Mouse (Mus musculus) CD4-positive, CD25-positive, alpha-beta regulatory T cell, adult 4 months (primary cell): Measurements from ENCODE around the gene Fmo4. TPM values are rescaled to one million over a fixed set of nuclear protein-coding genes. Genes with fewer than 3 reads are reported as not detected.

ENCODE experiments used
- ATAC-seq: one replicate; pipeline ENCODE4 v1.8.0; 2017
- polyA plus RNA-seq, 2 experiments: library from polyadenylated mRNA; unstranded; fragments of 100-300 nt; shearing (Covaris generic); gene quantifications; one replicate each; pipeline ENCODE4 v1.2.1; 2017

The Fmo4 gene
- polyA plus RNA-seq: not detected

DNA sequence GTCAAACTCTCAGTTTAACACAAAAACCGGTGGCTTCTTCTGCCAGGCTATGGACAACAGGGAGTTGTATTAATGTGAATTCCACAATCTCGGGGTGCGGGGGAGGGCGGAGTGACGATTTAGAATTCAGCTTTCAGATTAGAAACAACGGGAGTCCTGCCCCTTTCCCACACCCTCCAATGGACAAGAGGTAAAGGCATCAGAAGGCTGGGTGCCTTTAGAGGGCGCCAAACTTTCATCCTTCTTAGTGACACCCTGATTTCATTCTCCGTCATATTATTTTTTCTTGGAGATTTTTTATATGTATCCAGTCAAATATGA is at the start of gene Fmo4:
Gene Fmo4 (minus strand): TSS at position 137 of the 321 bp plus-strand sequence.
- ATAC-seq: no peak

DNA sequence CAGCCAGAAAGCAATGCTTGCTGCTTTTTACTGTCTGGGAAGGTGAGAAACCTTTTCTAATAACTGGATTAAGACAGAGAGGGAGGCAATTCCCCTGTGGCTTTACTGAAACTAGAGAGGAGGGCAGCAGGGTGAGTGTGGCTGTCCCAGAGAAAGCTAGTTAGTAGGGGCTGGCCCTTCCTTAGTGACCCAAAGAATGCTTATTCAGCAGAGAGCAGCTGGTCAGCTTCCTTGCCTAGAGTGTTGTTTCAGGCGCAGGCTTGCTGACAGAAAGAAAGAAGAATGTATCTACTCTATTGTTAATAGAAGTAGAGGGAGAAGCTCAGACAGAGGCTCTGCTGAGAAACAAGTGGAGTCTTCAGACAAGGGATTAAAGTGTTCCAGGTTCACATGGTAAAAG is 48.6 kb upstream of the Fmo4 start:
- no peak for ATAC-seq

DNA sequence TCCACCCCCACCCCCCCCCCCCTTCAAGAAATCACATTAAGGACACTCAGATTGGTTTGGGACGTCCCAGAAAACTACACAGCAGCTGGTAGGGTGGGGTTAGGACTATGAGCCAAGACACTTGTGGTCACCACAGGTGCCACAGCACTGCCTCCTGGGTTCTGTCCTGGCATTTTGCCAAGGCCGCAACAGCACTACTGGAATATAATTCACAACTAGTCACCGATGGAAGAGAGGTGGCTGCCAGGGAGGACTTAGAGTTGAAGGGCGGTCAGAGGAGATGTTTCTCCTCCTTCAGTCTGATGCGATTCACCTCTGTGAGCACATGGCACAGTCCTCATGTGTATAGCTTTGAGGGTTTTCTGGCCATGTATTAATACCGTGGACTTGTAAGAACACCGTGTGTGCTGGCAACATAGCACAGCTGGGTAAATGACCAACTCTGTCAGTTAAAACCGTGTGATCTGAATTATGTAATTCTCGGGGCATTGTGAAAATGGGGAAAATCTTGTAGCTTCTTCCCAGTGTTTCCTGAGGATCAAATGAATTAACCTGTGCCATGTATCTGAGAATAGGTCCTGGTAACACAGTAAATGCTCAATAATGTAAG is 46.3 kb upstream of the Fmo4 start:
- no peak for ATAC-seq

DNA sequence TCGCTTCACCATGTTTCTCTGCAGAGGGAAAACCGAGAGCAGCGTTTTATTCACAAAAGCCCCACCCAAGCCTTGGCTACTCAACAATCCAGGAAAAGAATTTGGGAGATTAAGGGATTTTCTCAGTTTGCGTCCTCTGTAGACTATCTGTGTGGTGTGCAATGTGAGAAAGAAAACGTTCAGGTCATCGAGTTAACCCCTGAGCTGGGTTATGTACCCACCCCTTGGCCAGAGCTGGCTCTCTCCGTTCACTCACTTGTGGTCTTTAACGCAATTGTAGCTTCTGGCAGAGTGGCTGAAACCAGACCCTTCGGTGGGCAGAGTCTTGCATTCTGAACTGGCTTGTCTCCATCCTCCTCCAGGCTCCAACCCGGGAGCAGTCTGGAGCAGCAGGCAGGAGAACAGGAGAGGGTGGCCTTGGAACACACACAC is 45.8 kb upstream of the Fmo4 start:
- no peak for ATAC-seq

DNA sequence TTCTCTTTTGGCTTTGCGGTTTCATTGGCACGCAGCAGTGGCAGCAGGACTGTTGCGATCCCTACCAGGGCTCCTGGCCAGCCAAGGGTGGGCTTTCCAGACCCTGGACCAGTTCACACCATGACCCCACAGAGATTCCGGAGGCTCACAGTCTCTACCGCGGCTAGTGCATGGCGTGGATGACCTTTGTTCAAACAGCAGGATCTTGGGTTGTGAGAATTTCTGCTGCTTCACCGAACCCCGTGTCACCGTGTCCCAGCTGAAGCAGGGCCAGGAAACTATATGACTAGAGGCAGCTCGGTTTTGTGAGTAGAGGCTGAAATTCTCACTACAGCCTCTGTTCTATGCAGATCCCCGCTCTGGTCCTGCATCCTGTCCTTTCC is 45.0 kb upstream of the Fmo4 start:
- no peak for ATAC-seq

DNA sequence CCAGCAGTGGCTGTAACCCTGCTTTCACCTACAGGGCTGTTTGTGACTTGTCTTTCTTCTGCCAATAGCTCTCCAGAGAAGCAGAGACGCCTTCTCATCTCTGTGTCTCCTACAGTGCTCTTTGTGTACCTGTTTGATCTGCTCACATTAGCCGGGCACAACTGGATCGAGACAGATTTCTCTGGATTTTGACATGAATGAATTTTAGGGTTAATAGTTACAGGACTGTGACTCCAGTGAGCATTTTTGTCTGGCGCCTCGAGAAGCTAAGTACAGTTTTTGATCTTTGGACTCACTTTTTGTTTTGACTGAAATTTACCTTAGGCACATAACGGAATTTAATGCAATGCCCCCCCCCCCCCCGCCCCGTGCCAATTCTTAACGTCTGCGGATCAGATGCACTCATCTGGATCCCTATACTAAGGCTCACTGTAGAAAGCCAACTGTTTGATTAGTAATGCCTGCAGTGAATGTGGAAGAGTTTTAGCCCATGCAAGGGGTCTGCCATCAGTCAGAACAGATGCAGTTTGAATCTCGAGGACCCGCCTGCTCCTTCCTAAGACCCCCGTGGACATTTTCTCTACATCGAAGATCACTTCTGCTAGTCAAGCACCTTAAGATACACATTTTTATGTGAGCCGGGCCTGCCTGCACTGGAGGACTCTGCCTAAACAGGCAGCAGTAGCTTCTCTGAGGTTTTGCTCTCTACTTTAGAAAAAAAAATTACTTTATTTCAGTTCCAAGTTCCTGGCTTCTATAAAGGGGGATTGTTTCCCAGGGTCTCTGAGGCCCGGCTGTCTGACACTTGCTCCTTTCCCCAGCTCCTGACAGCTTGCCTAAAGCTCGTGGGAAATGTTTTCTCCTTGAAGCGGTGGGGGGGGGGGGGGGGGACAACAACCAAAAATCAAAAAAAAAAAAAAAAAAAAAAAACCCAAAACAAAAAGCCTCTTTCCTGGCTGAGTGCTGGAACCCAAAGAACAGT is 44.3 kb upstream of the Fmo4 start:
- no peak for ATAC-seq

DNA sequence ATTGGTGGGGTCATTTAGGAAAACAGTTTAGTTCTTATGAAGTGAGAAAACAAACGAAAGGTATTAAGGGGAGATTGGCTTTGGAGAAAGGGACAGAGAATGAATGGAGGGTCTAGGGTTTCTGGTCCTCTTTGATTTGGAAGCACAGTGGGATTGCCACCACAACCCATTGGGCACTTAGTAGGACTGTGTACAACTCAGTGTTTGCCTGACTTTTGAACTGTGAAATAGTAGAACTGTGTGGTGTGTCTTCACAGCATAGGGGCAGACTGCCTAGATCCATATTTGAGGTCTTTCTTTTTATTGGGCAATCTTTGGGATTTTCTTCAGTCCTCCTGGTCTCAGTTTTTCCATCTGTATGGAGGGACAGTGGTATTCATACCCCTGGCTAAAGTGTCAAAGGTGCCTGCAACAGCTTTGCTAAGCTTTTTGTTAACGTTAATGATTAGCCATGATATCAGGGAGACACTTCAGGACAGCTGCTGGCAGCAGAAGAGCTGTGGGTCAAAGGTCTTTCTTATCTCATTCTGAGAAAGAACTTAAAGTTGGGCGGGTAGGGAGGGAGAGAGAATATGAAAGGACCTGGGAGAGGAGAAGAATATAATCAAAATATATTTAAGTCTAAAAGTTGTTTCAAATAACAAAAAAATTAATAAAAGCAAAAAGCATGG is 40.2 kb upstream of the Fmo4 start:
- ATAC-seq: no peak

DNA sequence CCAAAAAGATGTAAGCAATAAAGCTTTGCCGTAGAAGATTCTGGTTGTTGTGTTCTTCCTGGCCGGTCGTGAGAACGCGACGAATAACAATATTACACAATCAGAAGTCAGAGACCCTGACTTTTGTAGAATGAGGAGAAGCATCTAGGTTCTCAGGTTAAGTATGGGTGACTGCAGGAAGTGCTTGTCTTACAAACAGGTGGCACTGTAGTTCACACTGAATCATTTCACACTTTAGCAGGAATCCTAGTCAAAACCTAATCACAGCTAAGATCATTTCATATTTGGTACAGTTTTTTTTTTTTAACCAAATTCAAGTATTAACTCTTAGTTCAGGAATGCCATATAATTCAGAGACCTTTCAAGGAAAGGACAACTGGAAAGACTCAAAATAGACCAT is 33.8 kb upstream of the Fmo4 start:
- ATAC-seq: no peak

DNA sequence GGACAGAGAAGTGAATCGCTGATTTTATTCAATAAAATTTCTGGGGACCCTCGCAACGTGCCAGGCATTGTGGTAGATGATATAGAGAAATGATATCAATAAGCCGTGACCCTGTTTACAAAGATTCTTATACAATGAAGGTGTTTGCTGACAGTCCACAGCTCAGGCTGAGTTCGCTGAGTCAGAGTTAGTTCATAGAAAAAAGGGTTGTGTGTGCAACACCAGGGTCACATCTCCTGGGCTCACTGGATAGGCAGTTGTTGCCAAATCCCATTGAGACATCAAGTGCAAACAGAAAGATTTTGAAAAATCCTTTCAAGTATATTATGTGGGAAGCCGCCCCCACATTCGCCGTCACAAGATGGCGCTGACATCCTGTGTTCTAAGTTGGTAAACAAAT is 26.4 kb upstream of the Fmo4 start:
- ATAC-seq: no peak

DNA sequence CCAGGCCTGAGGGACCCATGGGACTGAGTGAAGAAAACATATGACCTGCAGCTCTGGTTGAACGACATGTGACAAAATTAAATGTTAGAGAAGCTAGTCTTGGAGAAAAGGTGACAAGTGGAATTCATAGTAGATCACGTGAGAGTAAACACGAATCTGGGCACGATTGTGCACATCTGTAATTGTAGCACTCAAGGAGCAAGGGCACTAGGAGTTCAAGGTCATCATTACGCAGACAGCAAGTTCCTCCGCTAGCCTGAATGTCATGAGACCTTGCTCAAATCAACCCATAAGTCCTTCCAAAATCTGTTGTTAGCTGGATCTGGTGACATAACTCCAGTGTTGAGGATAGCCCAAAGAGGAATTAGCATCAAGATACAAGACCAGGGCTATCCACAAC is 25.2 kb upstream of the Fmo4 start:
- no peak for ATAC-seq

DNA sequence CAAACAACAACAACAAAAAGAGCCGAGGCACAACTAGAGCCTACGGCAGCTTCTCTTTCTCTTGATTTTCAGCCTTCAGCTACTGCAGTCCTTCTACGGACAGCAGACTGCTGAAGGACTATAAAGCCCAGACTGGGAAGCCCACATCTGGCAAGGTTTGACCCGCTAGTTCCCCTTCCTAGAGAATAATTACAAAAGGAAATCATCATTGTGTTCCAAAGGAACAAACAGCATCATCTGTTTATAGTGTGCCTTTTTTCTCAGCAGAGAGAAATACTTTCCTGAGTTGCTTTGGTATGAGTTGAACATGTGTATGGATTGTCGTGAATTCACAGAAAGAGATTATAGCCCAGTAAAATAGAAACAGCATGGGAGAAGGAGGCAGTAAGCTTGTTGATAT is 20.6 kb upstream of the Fmo4 start:
- no peak for ATAC-seq

DNA sequence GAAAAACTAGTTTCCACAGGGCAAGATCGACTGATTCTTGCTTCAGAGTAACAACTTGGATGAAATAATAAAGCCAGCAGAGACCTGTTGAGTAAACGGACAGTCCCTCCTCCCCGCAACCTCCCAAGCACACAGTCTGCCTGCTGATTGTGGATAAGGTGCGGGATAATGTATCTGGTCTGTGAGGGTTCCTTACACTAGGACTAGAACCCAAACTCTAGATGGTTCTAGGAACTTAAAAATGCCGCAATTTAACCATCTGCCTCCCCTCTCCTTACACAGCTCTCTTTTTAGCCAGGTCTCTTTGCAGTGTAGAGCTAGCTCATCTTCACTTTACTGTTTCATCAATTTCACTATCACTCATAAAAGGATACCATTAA is 18.8 kb upstream of the Fmo4 start:
- no peak for ATAC-seq

DNA sequence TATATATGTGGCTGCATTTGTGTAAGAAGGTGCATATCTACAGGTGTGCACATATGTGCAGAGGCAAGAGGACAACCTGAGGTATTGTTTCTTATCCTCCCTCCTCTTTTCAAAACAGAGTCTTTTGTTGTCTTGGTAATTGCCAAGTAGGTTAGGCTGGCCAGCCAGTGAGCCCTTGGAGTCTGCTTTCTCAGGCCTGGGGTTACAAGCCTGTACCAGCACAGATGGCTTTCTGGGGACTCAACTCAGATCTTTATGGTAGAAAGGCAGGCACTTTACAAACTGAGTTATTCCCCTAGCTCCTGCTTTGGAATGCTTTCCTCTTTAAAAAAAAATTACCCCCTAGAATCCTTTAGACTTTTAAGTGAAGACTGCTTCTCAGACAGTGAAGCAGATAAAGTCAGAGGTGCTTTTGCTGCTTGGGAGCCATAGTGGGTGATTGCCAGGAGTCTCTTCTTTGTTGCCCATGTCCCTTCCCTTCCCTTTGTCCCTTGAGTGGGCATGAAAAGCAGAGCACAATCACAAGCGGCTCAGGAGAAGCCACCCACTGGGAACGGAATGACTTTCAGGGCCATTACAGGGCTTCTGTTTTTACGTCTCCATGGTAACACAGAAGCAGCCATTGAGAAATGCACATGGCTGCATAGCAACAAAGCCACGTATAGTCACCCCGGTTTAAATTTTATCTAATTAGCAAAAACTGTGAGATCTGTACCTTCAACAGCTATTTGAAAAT is 18.2 kb upstream of the Fmo4 start:
- ATAC-seq: no peak

DNA sequence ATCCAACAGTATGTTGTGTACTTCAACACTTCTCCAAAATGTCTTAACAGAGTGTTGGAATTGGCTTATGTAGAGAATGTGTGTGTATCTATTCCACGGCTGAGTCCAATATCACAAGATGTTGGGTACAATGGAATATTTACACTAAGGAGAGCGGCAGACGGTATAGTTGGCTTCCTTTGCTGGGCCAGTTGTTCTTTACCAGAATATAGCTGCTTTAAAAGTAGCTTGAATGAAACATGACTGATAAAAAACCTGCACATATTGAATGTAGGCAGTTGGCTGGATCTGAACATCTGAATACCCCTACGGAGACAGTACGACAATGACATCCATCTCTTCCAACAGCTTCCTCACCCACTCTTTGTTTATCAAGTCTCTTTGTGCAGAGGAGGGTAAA is 5.5 kb upstream of the Fmo4 start:
- no peak for ATAC-seq

DNA sequence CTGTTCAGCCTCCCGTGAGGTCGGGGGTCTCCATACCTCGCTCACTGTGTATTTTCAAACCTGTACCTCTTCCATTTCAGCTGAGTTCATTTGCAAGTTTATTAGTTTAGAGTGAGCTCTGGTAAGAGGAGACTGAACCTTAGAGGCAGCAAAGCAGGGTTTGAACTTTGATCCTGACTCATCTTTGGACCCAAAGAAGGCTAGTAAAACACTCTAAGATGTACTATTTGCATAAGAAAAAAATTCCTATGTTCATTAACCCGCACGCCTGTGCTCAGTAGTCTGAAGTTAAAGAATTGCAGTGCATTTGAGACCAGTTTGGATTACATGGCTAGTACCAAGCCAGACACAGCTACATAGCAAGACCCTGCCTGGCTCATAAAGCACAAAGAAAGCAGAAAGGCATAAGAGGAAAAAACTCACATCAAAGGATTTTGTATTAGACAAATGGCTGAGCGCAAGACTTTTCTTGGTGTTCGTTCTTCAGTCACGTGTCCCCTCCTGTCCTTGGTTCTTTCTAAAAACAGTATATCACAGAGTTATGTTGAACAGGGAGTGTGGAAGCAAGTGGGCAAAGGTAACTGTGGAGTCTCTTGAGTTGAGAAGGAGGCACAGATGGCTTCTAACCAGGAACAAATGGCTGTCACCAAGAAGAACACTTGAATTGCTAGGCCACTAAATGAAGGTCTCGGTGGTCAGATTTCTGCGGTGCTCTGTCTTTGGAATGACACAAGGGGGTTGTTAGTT is 1.8 kb upstream of the Fmo4 start:
- ATAC-seq: no peak

DNA sequence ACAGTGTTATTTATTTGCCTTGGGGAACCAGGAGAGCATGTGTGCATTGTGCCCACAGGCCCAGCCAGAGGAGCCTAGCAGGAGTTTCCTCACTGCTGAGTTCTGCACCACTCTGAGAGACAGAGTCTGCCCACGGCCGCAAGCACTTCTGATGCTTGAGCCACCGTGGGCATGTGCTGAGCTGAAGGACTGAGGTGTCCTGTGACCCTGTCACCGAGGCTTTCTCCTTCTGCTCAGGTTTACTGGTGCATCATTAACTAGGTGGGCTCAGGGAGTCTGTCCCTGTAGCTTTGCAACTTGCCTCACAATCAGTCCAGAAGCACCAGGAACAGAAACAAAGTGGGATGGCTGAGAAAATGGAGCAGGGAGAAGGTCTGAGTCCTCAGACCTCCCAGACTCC is 1.2 kb upstream of the Fmo4 start:
- no peak for ATAC-seq

DNA sequence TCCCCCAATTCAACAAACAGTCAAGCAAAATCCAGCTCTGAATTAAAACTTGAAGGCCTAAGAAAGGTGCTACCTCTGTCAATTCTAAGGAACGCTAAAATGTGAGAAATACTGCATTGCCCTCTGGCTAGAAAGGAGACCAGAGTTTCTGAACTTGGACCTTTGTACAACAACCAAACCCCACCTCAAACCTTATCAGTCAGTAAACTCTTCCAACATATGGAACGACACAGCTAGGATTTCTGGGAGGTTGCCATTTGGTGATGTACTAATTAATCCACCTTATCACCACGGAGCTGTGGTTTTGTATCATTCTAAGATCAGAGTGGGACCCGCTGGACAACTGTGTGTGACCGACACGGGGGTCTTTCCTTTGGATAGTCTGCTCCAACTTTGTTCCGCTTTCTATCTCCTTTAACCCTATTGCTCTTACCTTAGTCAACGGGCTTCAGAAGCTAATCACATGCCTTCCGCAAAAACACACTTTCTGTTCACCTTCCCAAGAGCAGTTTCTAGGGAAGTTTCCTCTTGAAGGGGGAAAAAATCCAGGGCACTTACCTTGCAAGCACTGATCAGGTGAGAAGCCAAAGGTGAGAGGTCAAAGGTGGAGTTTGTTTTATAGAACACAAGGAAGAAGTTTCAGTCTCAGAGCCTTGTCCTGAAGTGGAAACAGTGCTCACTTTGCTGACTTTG is 483 bp downstream of the Fmo4 start:
- ATAC-seq: no peak

DNA sequence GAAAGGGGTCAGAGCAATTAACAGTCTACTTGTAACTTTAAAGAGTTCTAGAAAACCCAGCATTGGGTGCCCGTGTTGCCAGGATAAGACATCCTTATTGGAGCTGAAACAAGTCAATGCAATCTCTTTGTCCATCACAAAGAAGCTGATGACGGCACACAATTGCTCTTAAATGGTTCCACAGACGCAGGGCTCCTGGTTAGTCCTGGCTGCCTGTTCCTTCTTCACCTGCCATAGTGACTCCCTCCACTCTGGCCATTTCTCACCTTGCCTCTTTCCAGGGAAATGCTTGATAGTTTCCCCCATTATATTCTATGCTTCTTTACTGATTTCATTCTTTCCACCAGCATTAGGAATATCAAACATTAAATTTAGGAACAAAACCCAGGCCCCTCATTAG is 5.2 kb downstream of the Fmo4 start:
- ATAC-seq: no peak

DNA sequence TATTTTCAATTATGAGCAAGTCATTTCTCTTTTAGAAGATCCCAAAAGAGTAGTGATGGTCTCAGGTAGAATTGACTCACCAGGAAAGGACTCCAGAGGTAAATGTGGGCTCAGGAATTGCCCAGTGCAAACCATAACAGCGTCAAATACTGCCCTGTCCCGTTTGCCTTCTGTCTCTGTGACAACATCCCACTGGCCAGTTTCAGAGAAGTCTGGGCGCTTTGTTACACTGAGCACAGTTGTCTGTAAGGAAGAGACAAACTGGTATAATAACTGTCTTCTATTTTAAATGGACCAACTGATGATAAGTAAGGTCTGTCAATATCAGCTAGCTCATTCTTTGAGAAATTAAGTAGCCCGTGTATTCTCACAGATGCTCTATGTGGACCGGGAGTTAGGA is 6.3 kb downstream of the Fmo4 start:
- no peak for ATAC-seq

DNA sequence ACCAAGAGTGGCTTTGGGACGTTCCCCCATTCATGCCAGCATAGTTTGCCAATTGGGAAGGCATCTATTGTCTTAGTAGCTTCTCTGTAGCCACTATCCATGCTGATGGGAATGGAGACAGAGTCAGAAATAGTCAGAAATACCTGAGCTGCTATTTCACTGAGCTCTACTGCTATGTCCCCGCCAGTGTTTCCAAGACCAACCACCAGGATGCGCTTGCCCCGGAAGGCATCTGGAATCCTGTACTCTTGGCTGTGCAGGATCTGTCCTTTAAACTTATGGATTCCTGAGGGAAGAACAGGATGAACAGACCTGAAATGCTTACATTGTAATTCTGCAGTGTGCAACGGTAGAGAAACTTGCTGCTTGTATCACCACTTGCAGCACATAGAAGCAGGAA is 8.8 kb downstream of the Fmo4 start:
- ATAC-seq: no peak

DNA sequence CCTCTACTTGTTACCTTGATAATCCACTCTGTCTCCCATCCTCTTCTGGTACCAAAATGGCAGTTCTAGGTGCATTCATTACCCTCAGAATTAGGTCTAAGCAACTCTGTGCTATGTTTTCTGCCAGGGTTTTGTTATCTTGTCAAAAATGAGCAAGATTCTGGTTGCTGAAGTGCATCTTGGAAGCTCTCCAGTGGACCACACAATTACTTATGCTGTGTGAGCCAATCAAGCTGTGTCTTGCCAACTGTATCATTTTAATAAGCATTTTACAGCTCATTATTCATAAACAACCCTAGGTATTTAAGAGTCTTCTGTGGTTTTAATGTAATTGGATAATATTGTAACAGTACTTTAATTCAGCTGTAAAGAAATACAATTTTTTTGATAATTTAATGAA is 17.3 kb downstream of the Fmo4 start:
- ATAC-seq: no peak
